Mouse (Mus musculus): ENCODE results near the gene Sh2d1b2.
"Not testable (repeated sequence)": the region's sequence is repeated elsewhere in the genome, so short reads cannot be mapped to it uniquely, and the experiment has no call there.

Gene Sh2d1b2

DNA sequence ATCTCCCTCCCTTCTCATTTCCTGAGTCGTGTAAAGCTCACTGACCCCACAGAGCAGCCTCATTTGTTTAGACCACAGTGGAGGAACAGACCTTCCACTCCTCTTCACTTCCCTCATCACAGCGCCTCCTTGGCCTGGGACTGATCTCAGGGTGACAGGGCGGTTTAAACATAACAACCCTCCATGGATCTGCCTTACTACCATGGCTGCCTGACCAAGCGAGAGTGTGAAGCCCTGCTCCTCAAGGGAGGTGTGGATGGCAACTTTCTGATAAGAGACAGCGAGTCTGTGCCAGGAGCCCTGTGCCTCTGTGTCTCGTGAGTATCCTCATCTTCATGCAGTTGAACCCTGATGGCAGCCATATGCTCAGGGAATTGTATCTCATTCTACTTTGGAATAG, at the start of gene Sh2d1b2:
Sh2d1b2 (plus strand) TSS at position 62 of the 400 bp plus-strand sequence.
- not testable (repeated sequence) for DNase-seq (ENCODE audit: low spot score)

DNA sequence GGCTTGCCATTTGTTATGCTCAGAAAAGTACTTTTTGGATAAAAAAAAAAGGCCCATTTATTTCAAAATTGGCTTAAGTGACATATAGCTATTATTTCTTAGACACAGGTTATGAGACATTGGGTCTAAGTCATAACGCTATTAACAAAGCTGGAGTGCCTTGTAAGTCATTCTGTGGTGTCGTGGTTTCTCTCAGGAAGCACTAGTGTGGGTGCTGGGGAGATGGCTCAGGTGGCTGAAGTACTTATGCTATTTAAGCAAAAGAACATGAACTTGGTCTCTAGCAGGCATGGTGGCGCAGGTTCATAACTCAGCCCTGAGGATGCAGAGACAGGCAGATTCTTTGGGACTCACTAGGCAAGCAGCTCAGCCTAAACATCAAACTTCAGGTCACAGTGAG, 47.4 kb upstream of the Sh2d1b2 start:
- no peak for DNase-seq (ENCODE audit: low spot score)

DNA sequence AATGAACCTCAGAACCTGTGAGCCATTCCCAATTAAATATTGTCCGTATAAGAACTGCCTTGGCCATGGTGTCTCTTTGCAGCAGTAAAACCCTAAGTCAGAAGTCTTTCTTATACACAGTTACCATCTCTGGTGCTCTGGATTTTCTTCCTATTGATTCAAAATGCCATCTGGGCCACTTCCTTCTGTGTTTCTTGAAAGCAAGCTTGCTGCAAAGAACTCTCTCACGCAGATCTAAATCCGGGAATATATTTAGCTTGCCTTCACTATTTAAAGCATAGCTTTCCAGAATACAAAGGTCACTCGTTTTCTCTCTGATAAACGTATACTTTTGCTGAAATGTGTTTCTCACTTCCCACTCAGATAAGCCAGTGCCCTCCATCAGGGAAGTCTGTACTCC, 46.0 kb upstream of the Sh2d1b2 start:
- DNase-seq (ENCODE audit: low spot score) = no peak

GRCm38 (mm10) chr1:170188601-170189000, 43.9 kb upstream of the Sh2d1b2 start:
- DNase-seq (ENCODE audit: low spot score) = peak; percentile 13

GRCm38 (mm10) chr1:170190225-170190624, 42.3 kb upstream of the Sh2d1b2 start:
- no peak for DNase-seq (ENCODE audit: low spot score)

- DNase-seq (ENCODE audit: low spot score) = no peak
Measured at GRCm38 (mm10) chr1:170191925-170192324, 40.6 kb upstream of the Sh2d1b2 start.

DNA sequence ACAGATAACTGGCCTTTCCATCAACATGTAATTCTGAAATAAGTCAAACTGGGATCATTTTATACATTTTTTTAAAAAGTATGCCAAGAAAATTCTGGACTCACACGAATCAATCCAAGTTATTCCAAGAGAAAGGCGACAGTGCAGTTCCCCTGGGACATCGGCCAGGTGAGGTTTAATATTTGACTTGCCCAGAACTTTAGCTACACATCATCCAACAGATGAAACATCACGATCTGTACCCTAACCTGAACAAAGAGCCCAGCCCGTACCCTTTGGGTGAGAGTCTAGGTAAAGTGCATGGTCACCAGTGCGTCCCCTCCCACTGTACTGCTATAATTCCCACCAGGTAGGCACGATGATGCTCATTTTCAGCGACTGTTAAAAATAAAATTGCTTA, 36.3 kb upstream of the Sh2d1b2 start:
- no peak for DNase-seq (ENCODE audit: low spot score)

GRCm38 (mm10) chr1:170200379-170200778, 32.2 kb upstream of the Sh2d1b2 start:
- no peak for DNase-seq (ENCODE audit: low spot score)

- no peak for DNase-seq (ENCODE audit: low spot score)
Measured at GRCm38 (mm10) chr1:170206395-170206794, 26.2 kb upstream of the Sh2d1b2 start.

DNA sequence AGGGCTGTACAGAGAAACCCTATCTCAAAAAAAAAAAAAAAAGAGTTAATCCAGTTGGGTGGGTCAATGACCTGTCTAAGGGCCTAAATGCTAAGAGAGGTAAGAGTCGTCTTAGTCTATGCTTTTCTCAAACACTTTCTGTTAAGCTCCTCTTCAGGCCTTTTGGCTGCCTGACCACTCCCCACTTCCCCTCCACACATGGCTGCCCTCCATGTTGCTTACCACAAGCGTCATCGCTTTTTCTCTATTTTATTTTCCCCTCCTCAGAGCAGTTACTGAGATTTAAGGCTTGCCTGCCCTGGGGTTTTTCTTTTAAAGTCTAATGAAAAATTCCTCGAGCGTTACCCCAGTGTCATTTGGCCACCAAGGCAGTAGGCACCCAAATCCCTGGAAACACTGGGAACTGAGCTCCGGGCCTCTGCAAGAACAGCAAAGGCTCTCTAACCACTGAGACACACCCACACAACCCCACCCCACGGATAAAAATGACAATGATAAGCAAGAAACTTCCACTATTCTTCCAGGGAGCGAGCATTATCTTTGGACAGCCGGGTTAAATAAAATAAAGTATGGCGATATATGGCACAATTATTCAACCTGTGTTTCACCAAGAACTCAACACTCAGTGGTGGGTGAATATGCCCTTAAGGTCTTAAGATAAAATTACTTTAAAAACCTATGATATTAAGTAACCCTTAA, 19.2 kb upstream of the Sh2d1b2 start:
- no peak for DNase-seq (ENCODE audit: low spot score)

GRCm38 (mm10) chr1:170214383-170214756, 18.2 kb upstream of the Sh2d1b2 start:
- no peak for DNase-seq (ENCODE audit: low spot score)

DNA sequence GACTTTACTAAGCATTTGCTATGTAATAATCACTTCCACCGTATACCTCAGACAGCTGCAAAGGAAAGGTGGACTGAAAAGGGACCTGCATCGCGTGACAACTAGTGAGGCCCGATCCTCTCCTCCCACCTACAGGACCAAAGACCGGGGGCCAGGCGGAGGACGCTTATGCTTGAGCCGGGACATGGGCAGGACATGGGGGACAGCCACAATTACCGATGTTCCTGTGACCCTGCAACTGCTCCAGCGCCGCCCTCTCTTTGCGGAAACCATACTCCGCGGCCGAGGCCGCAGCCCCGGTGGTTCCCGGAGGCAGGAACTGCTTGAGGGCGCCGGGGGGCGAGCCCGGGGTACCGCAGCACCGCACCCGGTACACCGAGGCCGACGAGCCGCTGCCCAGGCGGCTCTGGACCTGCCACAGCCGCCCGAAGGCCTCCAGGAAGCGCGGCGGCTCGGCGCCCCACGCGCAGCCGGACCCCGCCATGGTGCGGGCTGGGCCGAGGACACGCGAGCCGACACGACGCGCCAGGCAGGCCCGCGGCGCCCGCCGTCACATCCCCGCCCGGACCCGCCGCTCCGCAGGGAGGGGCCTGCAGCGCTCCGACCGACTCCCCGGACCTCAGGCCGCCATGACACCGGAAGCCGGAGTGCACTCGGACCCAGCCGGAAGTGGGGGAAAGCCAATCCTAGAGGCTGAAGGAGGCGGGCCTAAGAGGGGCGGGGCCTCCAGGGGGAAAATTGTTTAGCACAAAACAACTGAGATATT, 17.6 kb upstream of the Sh2d1b2 start, which contains the start of gene Uhmk1:
Uhmk1 (minus strand) TSS at position 641 of the 766 bp plus-strand sequence.
- DNase-seq (ENCODE audit: low spot score) = peak; percentile 76

DNA sequence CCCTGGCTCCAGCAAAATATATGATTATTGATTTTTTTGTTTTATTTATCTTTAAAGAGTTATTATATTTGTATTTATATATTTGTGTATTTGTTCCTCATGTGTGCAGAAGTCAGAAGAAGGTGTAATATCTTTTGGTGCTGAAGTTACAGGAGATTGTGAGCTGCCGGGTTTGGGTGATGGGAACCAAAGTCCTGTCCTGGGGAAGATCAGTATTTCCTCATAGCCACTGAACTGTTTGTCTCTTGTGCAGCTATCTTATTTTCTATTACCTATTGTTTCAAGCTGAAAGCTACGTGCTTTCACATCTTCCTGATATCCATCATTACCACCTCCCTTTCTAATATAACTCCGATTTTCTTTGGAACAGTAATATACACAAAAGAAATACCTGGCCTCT, 17.0 kb upstream of the Sh2d1b2 start:
- DNase-seq (ENCODE audit: low spot score) = no peak

DNA sequence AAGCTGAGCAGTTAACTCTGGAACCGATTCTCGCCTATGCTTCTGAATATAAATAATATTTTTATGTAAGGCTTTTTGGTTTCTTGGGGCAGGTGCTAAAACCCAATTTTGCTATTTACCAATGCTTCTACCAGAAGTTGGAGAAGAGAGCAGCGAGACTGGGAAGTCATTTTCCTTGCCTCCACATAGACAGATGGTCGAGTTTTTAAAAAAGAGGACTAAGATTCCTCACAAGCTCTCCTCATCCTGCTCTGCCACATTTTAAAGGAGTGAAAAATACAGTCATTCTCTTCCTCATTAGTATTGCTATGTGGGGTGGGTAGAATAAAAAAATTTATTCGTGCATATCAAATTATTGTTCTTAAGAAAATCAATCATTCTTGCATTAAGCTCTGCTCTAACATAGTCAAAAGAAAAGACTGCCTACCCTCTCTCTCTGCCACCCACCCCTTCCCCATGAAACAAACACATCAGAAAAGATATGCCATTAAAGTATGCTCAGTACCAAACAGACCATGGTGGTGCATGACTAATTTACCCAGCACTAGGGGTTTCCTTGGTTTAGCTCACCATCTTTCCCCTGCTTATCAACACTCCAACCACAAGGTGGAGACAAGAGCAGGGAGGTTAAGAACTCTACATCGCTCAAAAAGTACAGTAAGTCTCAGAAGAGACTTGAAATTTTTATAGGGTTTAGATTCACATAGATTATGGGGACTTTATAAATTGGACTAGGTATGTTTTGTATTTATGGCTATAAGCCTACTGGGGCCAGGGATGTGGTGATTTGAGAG, 14.3 kb upstream of the Sh2d1b2 start:
- DNase-seq (ENCODE audit: low spot score) = no peak

GRCm38 (mm10) chr1:170220351-170220750, 12.2 kb upstream of the Sh2d1b2 start:
- no peak for DNase-seq (ENCODE audit: low spot score)

GRCm38 (mm10) chr1:170223276-170223675, 9.3 kb upstream of the Sh2d1b2 start:
- no peak for DNase-seq (ENCODE audit: low spot score)

- no peak for DNase-seq (ENCODE audit: low spot score)
Measured at GRCm38 (mm10) chr1:170245016-170245415, 12.5 kb downstream of the Sh2d1b2 start.

GRCm38 (mm10) chr1:170254893-170255559, 22.5 kb downstream of the Sh2d1b2 start:
- DNase-seq (ENCODE audit: low spot score) = peak; percentile 3

GRCm38 (mm10) chr1:170255560-170255910, 23.0 kb downstream of the Sh2d1b2 start:
- peak; percentile 66 for DNase-seq (ENCODE audit: low spot score)

DNA sequence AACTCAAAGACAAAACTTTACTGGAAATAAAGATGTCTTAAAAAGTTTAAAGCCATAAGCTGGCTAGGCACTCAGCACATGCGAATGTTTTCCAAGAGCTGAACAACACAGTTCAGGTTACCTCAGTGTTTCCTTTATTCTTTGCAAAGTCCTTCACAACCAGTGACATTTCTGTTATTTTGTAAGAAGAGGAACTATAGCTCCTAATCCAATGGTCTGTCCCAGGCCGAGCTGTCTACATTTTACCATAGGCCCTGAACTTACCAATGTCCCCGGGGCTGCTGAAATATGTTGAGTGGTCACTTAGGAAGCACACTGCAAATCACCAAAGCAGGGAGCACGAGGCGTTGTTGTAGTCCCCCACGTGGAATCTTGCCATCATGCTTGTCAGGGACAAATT, 37.7 kb downstream of the Sh2d1b2 start:
- DNase-seq (ENCODE audit: low spot score) = no peak

- no peak for DNase-seq (ENCODE audit: low spot score)
Measured at GRCm38 (mm10) chr1:170270696-170271095, 38.1 kb downstream of the Sh2d1b2 start.

- DNase-seq (ENCODE audit: low spot score) = no peak
Measured at GRCm38 (mm10) chr1:170273252-170273651, 40.7 kb downstream of the Sh2d1b2 start.
